ENCODE assay signal across 9 mouse cellular contexts in genomic region chr16:32108170-32108569, GRCm38 (mm10). TPM values are rescaled to one million over a fixed set of nuclear protein-coding genes. Genes with fewer than 3 reads are reported as not detected.
A peak's percentile ranks its signal among the peaks of the same experiment; 100 is the strongest.
DNase-seq lines count a peak whose midpoint lies in the region; TF ChIP-seq lines count a peak whose summit lies in the region.
"Had no signal": no experiment of that assay in that cellular context is flagged by ENCODE, and none has a peak within 500 bp of the region (broad histone marks: within the 10 kb centered on the region; RNA-seq: fewer than 3 reads in every experiment).

No protein-coding gene starts in this region.

- H3K27me3 ChIP-seq in kidney, adult 2 months (replicated peaks; ENCODE audit: control insufficient read depth, insufficient read depth, low read length): no peaks in the 10 kb centered on the region
- no peaks in the 10 kb centered on the region for H3K27me3 ChIP-seq in testis, adult 2 months (ENCODE audit: control insufficient read depth, insufficient read depth, low read length)
- H3K27me3 ChIP-seq in limb, embryonic 10.5 days (ENCODE audit: low read depth, poor library complexity, severe bottlenecking): no peaks in the 10 kb centered on the region
- H3K27me3 ChIP-seq: forebrain, embryonic 13.5 days had no signal

- no peaks in the 10 kb centered on the region for H3K4me1 ChIP-seq in kidney, adult 2 months (ENCODE audit: control insufficient read depth, insufficient read depth, low read length)
- no peaks in the 10 kb centered on the region for H3K4me1 ChIP-seq in testis, adult 2 months (ENCODE audit: control insufficient read depth, insufficient read depth, low read length)
- H3K4me1 ChIP-seq in limb, embryonic 10.5 days: no peaks in the 10 kb centered on the region
- H3K4me1 ChIP-seq: forebrain, embryonic 13.5 days had no signal

- peak; percentile 29; the same call in 1 of the 2 replicates for TF ChIP-seq CTCF in kidney, adult 2 months (conservative IDR thresholded peaks at IDR 0.05; ENCODE audit: insufficient read depth, insufficient read length, low read depth, low read length)
- 0 out of 2 replicates have a peak, but pooled peaks have one; percentile 4 for TF ChIP-seq CTCF in testis, adult 2 months (IDR thresholded peaks at IDR 0.05; ENCODE audit: control insufficient read depth, insufficient read depth, insufficient replicate concordance, low read depth, low read length)

- no peak for TF ChIP-seq POLR2A in kidney, adult 2 months (IDR thresholded peaks at IDR 0.05; ENCODE audit: low read depth, low read length)
- TF ChIP-seq POLR2A in testis, adult 2 months (IDR thresholded peaks at IDR 0.05; ENCODE audit: control insufficient read depth, low read depth, low read length): no peak

- 67% methylated on average over 7 of the region's 7 CpGs for WGBS in kidney, adult 2 months
- 84% methylated on average over 7 of the region's 7 CpGs for WGBS in limb, embryonic 10.5 days

- no peak overlapping the region for H3K4me3 ChIP-seq in kidney, adult 2 months (ENCODE audit: insufficient read depth, low read depth, low read length)
- no peak overlapping the region for H3K4me3 ChIP-seq in testis, adult 2 months (ENCODE audit: control insufficient read depth, low read depth, low read length)
- H3K4me3 ChIP-seq in limb, embryonic 10.5 days: no peak overlapping the region
- H3K4me3 ChIP-seq: forebrain, embryonic 13.5 days had no signal

- DNase-seq in kidney, adult 2 months: no peak
- DNase-seq in kidney, postnatal 25 days: no peak
- no peak for DNase-seq in testis, postnatal 14 days (ENCODE audit: low spot score)
- DNase-seq in naive thymus-derived CD4-positive, alpha-beta T cell, adult 2 months (ENCODE audit: low read depth): peak; percentile 68
- no peak for DNase-seq in layer of hippocampus, postnatal 36 days
- no peak for DNase-seq in urinary bladder, adult 18-20 months (ENCODE audit: low spot score in 2 of 2)
- no peak for DNase-seq in limb, embryonic 10.5 days (ENCODE audit: low spot score)

- no peaks in the 10 kb centered on the region for H3K9me3 ChIP-seq in limb, embryonic 10.5 days (replicated peaks)
- H3K9me3 ChIP-seq: forebrain, embryonic 13.5 days had no signal

- H3K27ac ChIP-seq in kidney, adult 2 months (ENCODE audit: insufficient read depth, low read depth, low read length): no peak overlapping the region
- H3K27ac ChIP-seq in testis, adult 2 months (ENCODE audit: control insufficient read depth, insufficient read depth, low read depth, low read length): no peak overlapping the region
- H3K27ac ChIP-seq in limb, embryonic 10.5 days: no peak overlapping the region
- H3K27ac ChIP-seq: forebrain, embryonic 13.5 days had no signal

- peaks cover 2% of the 10 kb centered on the region for H3K36me3 ChIP-seq in kidney, adult 2 months (ENCODE audit: control insufficient read depth, insufficient read depth, low read length)
- H3K36me3 ChIP-seq in testis, adult 2 months (ENCODE audit: control insufficient read depth, insufficient read depth, low read length): no peaks in the 10 kb centered on the region; the same call in 1 of the 2 replicates
- peaks cover 72% of the 10 kb centered on the region for H3K36me3 ChIP-seq in limb, embryonic 10.5 days

RNA-seq across cellular contexts. Expression of gene Cep19, which starts 8.6 kb away (rescaled TPM):
- polyA plus RNA-seq in kidney, adult 2 months (2012; rRNA removed): 17.2 and 18.9 TPM in 2 replicates
- polyA plus RNA-seq in testis, adult 2 months (2012; rRNA removed): 33.5 and 33.9 TPM in 2 replicates
- 10 to 100 TPM; 63.0 to 63.9 TPM for total RNA-seq in layer of hippocampus, postnatal 36 days (2021)
- polyA plus RNA-seq in limb, embryonic 10.5 days (2016; fragmentation: Nextera tagmentation; extraction: Ambion mirVana): 36.6 and 39.5 TPM in 2 replicates

RNA-seq across cellular contexts. Expression of gene Pigx, which starts 8.6 kb away (rescaled TPM):
- 29.0 and 33.2 TPM in 2 replicates for polyA plus RNA-seq in kidney, adult 2 months (2012; rRNA removed)
- polyA plus RNA-seq in testis, adult 2 months (2012; rRNA removed): 7.6 and 8.5 TPM in 2 replicates
- total RNA-seq in layer of hippocampus, postnatal 36 days (2021): 10 to 100 TPM; 26.7 to 28.0 TPM
- polyA plus RNA-seq in limb, embryonic 10.5 days (2016; fragmentation: Nextera tagmentation; extraction: Ambion mirVana): 147 and 150 TPM in 2 replicates

RNA-seq across cellular contexts. Expression of gene Pak2, which starts 29.0 kb away (rescaled TPM):
- 15.7 and 18.3 TPM in 2 replicates for polyA plus RNA-seq in kidney, adult 2 months (2012; rRNA removed)
- polyA plus RNA-seq in testis, adult 2 months (2012; rRNA removed): 6.9 and 7.3 TPM in 2 replicates
- total RNA-seq in layer of hippocampus, postnatal 36 days (2021): 10 to 100 TPM; 29.1 to 30.8 TPM
- polyA plus RNA-seq in limb, embryonic 10.5 days (2016; fragmentation: Nextera tagmentation; extraction: Ambion mirVana): 35.8 and 38.1 TPM in 2 replicates

RNA-seq across cellular contexts. Expression of gene Nrros, which starts 57.2 kb away (rescaled TPM):
- 7.9 and 11.6 TPM in 2 replicates for polyA plus RNA-seq in kidney, adult 2 months (2012; rRNA removed)
- 4.1 and 4.5 TPM in 2 replicates for polyA plus RNA-seq in testis, adult 2 months (2012; rRNA removed)
- 10 to 100 TPM in 1 of 2 experiments, 1 to 10 TPM in 1; 8.9 to 11.9 TPM for total RNA-seq in layer of hippocampus, postnatal 36 days (2021)
- 7.5 and 9.7 TPM in 2 replicates for polyA plus RNA-seq in limb, embryonic 10.5 days (2016; fragmentation: Nextera tagmentation; extraction: Ambion mirVana)
